Mouse (Mus musculus) thymus, adult 2 months (tissue): ENCODE results near the gene Sept9. TPM values are rescaled to one million over a fixed set of nuclear protein-coding genes. Genes with fewer than 3 reads are reported as not detected.

Source experiments
- DNase-seq: peaks from one replicate; pipeline ENCODE4 v3.0.0; 2021
- H3K27ac ChIP-seq: fragments of 200-500 bp; 2 replicates; pipeline ENCODE4 v1.5.1; 2012; ENCODE audit warnings: low read length, control low read depth; ENCODE audit not compliant: control insufficient read depth, insufficient read depth
- H3K27me3 ChIP-seq: fragments of 200-500 bp; 2 replicates; pipeline ENCODE4 v1.6.1; 2012; ENCODE audit warnings: mild to moderate bottlenecking, low read length, moderate library complexity, mixed read lengths; ENCODE audit not compliant: control insufficient read depth, insufficient read depth
- H3K36me3 ChIP-seq: fragments of 200-500 bp; 2 replicates; pipeline ENCODE4 v1.6.1; 2012; ENCODE audit warnings: mild to moderate bottlenecking, low read length, moderate library complexity; ENCODE audit not compliant: control insufficient read depth, insufficient read depth
- H3K4me1 ChIP-seq: fragments of 200-500 bp; replicated peaks from 2 replicates; pipeline ENCODE4 v1.6.1; 2012; ENCODE audit warnings: low read length; ENCODE audit not compliant: control insufficient read depth, insufficient read depth
- H3K4me3 ChIP-seq: fragments of 200-500 bp; 2 replicates; pipeline ENCODE4 v1.5.1; 2012; ENCODE audit warnings: mild to moderate bottlenecking, low read length, control low read depth, moderate library complexity; ENCODE audit not compliant: control insufficient read depth, insufficient read depth
- CTCF ChIP-seq: fragments of 200-500 bp; IDR thresholded peaks from 2 replicates; pipeline ENCODE4 v1.5.1; 2012; ENCODE audit warnings: mild to moderate bottlenecking, control low read depth, low read length, moderate library complexity, borderline replicate concordance; ENCODE audit not compliant: control insufficient read depth, poor library complexity, insufficient read depth; ENCODE audit errors: extremely low read depth
- POLR2A ChIP-seq: fragments of 200-500 bp; IDR thresholded peaks from 2 replicates; pipeline ENCODE4 v1.6.1; 2012; ENCODE audit warnings: mild to moderate bottlenecking, low read length, control low read depth, moderate library complexity; ENCODE audit not compliant: control insufficient read depth, poor library complexity, insufficient read depth; ENCODE audit errors: extremely low read depth
- WGBS: fragments of 180-500 bp; shearing (Covaris S2); methylation state at CpG from one replicate; pipeline ENCODE4 v1.1.7; 2018; 5-methylcytosine and 5-hydroxymethylcytosine counted together
- polyA plus RNA-seq: library from polyadenylated mRNA; depleted of rRNA; stranded (reverse); fragments of >200 nt; gene quantifications from 2 replicates; pipeline ENCODE4 v1.2.3, GENCODE M21; 2012

Gene Sept9
- polyA plus RNA-seq, 1 experiment, result 113 TPM

DNA sequence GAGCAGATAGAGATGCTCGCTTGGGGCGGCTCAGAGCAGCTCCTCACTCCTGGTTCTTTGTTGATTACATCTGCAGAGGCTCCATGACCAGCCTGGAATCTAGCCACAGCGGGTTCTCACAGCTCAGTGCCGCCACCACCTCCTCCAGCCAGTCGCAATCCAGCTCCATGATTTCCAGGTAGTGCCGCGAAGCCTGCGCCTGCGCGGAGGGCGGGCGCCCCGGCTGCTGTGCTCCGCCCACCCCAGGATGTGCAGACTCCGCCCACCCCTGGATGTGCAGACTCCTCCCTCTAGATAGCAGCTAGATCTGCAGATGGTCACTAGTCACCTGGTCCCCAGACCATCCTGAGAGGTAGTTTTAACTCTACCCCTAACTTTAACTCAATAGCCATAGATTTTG, 42.7 kb upstream of the Sept9 start:
- Histone ChIP-seq H3K4me3 (no peak overlapping the region), H3K36me3 (peaks cover 16% of the 10 kb centered on the region), H3K27me3 (no peaks in the 10 kb centered on the region), H3K27ac (no peak overlapping the region), H3K4me1 (no peaks in the 10 kb centered on the region)
- TF ChIP-seq CTCF (no peak), POLR2A (no peak)
- no peak for DNase-seq
- WGBS, result 98% methylated on average over 13 of the region's 15 CpGs

DNA sequence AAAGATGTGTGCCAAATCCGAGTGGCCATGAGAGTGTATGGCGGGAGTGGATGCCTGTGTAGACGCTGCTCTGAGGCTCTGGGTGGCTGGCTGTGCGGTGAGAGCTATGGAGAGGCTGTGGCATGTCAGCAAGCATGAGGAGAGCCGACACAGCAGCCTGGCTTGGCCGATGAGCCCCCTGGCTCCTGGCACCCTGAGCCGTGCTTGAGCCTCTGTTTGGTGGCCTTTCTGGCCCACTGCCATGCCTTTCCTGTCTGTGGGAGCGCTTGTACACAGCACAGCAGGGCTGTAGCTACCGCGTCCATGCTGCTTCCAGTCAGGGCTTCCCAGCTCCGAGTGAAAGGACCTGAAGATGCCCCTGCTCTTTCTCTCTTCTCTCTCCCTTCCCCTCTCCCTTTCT, 41.1 kb upstream of the Sept9 start:
- TF ChIP-seq POLR2A, result no peak
- TF ChIP-seq CTCF, result no peak
- 95% methylated on average over 11 of the region's 11 CpGs for WGBS
- Histone ChIP-seq H3K4me3 (no peak overlapping the region), H3K27me3 (no peaks in the 10 kb centered on the region), H3K36me3 (peaks cover 8% of the 10 kb centered on the region; the same call in 1 of the 2 replicates), H3K27ac (no peak overlapping the region), H3K4me1 (no peaks in the 10 kb centered on the region)
- DNase-seq, result no peak

DNA sequence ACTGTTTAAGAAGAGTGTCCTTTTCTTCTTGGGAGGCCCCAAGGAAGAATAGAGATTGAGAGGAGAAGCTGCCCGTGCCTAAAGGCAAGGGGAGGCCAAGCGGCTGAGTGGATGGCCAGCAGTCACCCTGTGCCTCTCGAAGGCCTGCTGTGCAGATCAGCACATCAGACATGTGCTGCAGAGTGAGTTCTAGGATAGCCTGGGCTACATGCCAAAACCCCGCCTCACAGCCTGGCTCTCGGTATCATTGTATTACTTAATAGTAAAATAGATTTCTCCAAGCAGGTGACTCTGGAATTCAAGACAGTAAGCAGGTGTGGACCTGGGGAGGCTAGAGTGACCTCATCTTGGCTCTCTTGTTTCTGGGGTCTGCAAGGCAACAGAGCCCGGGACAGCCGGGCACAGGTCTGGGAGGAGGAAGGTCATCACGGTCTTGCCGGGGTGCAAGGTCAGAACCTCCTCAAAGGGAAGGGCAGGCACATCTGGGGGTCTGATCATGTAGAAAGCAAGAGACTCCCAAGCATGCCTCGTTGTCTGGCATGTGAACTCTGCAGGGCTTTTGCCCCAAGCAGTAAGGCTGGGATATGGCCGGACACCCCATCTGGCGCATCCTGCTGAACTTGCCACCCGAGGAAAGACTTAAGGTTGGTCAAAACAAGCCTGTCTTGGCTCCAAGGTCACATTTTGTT, 40.1 kb upstream of the Sept9 start:
- H3K4me3 ChIP-seq, result no peak overlapping the region
- H3K27ac ChIP-seq, result no peak overlapping the region
- H3K4me1 ChIP-seq, result no peaks in the 10 kb centered on the region
- DNase-seq, result no peak
- peaks cover 8% of the 10 kb centered on the region; the same call in 1 of the 2 replicates for H3K36me3 ChIP-seq
- 94% methylated on average over 13 of the region's 13 CpGs for WGBS
- no peak for TF ChIP-seq CTCF
- TF ChIP-seq POLR2A, result no peak
- no peaks in the 10 kb centered on the region for H3K27me3 ChIP-seq

DNA sequence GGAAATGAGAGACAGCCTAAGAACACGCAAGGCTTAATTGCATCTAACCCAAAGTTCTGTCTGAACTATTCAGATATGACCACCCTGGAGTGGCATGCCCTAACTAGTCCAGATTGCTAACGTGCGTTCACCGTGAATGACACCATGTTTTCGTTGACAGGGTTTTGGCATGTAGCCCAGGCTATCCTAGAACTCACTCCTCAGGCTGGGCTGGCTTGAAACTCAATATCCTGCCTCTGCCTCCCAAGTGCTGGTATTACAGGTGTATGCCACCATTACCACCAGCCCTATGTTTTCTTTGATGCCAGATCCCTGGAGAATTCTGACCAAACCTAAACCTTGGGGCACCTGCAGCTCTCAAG, 39.5 kb upstream of the Sept9 start:
- H3K27ac ChIP-seq, result no peak overlapping the region
- TF ChIP-seq CTCF (no peak), POLR2A (no peak)
- 94% methylated on average over 5 of the region's 5 CpGs for WGBS
- no peak overlapping the region for H3K4me3 ChIP-seq
- no peaks in the 10 kb centered on the region for H3K4me1 ChIP-seq
- H3K36me3 ChIP-seq, result peaks cover 8% of the 10 kb centered on the region; the same call in 1 of the 2 replicates
- no peak for DNase-seq
- H3K27me3 ChIP-seq, result no peaks in the 10 kb centered on the region

DNA sequence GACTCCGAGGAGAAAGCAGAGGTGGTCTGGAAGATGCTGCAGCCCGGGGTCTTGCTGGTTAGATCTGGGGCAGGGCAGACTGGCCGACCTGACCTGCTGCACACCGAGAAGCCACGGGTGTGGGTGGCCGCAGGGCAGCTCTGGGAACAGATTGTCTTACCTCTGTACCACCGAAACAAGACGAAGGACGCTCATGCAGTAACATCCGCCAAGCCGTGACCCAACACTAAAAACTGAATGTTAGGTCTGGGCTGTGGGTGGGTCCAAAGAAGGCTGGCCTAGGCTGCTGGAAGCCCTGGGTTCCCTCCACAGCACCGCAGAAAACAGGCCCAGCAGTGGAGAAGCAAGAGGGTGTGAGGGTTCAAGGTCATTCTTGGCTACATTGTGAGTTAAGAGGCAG, 38.7 kb upstream of the Sept9 start:
- H3K27me3 ChIP-seq, result no peaks in the 10 kb centered on the region
- no peaks in the 10 kb centered on the region for H3K4me1 ChIP-seq
- WGBS, result 93% methylated on average over 12 of the region's 12 CpGs
- no peak overlapping the region for H3K4me3 ChIP-seq
- no peak for TF ChIP-seq CTCF
- TF ChIP-seq POLR2A, result no peak
- DNase-seq, result no peak
- peaks cover 8% of the 10 kb centered on the region; the same call in 1 of the 2 replicates for H3K36me3 ChIP-seq
- H3K27ac ChIP-seq, result no peak overlapping the region

DNA sequence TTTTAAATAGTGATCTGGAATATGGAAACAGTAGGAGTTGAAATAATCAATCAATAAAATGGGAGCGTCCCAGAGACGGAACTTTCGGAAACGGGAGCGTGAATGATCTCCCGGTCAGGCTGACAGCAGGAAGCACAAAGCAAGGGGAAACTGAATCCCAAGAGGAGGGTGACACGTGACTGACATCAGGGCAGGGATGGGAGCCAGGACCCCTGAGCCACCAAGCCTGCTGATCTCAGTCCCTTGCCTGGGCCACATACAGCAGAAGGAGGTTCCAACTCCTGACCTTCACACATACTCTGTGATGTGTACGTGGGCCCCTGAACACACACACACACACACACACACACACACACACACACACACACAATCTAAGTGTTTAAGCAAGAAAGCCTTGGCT, 37.9 kb upstream of the Sept9 start:
- WGBS, result 91% methylated on average over 8 of the region's 8 CpGs
- DNase-seq, result no peak

More for the DNA sequence above, 37.9 kb upstream of the Sept9 start:
- H3K4me3 ChIP-seq, result no peak overlapping the region
- no peaks in the 10 kb centered on the region for H3K27me3 ChIP-seq
- peaks cover 8% of the 10 kb centered on the region; the same call in 1 of the 2 replicates for H3K36me3 ChIP-seq
- 0 out of 2 replicates have a peak overlapping the region, but pooled peaks have one; percentile 17 for H3K27ac ChIP-seq
- TF ChIP-seq CTCF, result no peak
- no peak for TF ChIP-seq POLR2A
- H3K4me1 ChIP-seq, result no peaks in the 10 kb centered on the region
